In the genomic region with DNA sequence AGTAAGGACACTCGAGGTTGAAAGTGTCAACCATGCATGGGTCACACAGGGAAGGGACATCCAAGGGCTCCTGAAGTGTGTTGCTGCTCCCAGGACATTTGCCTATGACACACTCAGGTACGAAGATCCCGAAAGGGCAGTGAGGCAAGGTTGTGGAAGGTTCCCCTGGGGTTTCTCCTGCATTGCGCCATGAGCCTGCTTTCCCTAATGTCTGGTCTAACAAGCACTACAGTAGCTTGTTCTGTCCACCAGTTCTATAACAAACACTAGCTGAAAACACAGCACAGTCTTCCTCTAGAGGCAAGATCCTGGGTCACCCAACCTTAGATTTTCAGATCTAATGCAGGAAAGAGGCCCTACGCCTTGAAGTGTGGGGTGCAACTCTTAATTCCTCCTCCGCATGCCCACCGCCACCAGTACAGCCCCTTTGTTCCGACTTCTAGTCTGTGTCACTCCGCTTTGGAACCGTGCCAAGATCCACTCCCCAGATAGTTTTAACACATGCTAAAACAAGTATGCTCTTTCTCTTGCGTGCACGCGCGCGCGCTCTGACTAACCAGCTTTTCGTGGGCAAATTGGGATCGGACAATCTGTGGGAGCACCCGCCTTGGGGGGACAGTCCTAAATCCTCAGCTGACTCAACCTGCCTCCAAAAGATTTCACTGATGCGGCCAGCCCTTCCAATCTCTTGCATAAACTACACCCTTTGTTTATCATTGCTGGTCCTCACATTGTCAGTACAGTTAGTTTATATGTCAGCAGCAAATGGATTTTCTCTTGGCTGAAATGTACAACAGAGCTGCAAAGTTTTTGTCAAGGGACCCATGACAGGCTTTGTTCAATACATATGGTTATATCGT, we compare ENCODE assay signal across 9 mouse cellular contexts. TPM values are rescaled to one million over a fixed set of nuclear protein-coding genes. Genes with fewer than 3 reads are reported as not detected.
A peak's percentile ranks its signal among the peaks of the same experiment; 100 is the strongest.
DNase-seq lines count a peak whose midpoint lies in the region; ATAC-seq lines count a peak whose summit lies in the region.
"Had no signal": no experiment of that assay in that cellular context is flagged by ENCODE, and none has a peak within 500 bp of the region (broad histone marks: within the 10 kb centered on the region; RNA-seq: fewer than 3 reads in every experiment).

No protein-coding gene starts in this region.

- peak; percentile 65 for ATAC-seq in hindbrain, embryonic 13.5 days (ENCODE audit: low FRiP score)
- no peak for ATAC-seq in stomach, embryonic 15.5 days (ENCODE audit: insufficient read depth, low FRiP score, low read depth)

- H3K4me2 ChIP-seq in hindbrain, embryonic 13.5 days, result peak overlapping the region; percentile 40
- peak overlapping the region; percentile 42; the same call in 1 of the 2 replicates for H3K4me2 ChIP-seq in stomach, embryonic 15.5 days
- H3K4me2 ChIP-seq: embryonic facial prominence, embryonic 12.5 days had no signal

- WGBS in hindbrain, embryonic 13.5 days, result 63% methylated on average over 21 of the region's 21 CpGs
- 91% methylated on average over 21 of the region's 21 CpGs for WGBS in hindbrain, embryonic 10.5 days
- WGBS in stomach, embryonic 15.5 days, result 47% methylated on average over 21 of the region's 21 CpGs

- H3K4me1 ChIP-seq in hindbrain, embryonic 13.5 days (replicated peaks), result peaks cover 8% of the 10 kb centered on the region
- peaks cover 15% of the 10 kb centered on the region for H3K4me1 ChIP-seq in hindbrain, embryonic 10.5 days (replicated peaks)
- H3K4me1 ChIP-seq in stomach, embryonic 15.5 days, result peaks cover 21% of the 10 kb centered on the region

- H3K27me3 ChIP-seq in hindbrain, embryonic 13.5 days, result peaks cover 5% of the 10 kb centered on the region; the same call in 1 of the 2 replicates
- H3K27me3 ChIP-seq in hindbrain, embryonic 10.5 days (ENCODE audit: insufficient read depth, poor library complexity, severe bottlenecking), result no peaks in the 10 kb centered on the region
- no peaks in the 10 kb centered on the region for H3K27me3 ChIP-seq in stomach, embryonic 15.5 days (replicated peaks)
- H3K27me3 ChIP-seq: embryonic facial prominence, embryonic 12.5 days had no signal

- no peaks in the 10 kb centered on the region for H3K9me3 ChIP-seq in hindbrain, embryonic 13.5 days
- H3K9me3 ChIP-seq in hindbrain, embryonic 10.5 days, result no peaks in the 10 kb centered on the region
- H3K9me3 ChIP-seq in stomach, embryonic 15.5 days, result no peaks in the 10 kb centered on the region
- H3K9me3 ChIP-seq: embryonic facial prominence, embryonic 12.5 days had no signal

- no peak overlapping the region for H3K9ac ChIP-seq in hindbrain, embryonic 13.5 days
- no peak overlapping the region for H3K9ac ChIP-seq in stomach, embryonic 15.5 days
- H3K9ac ChIP-seq: embryonic facial prominence, embryonic 12.5 days had no signal

- no peak overlapping the region for H3K4me3 ChIP-seq in hindbrain, embryonic 13.5 days
- H3K4me3 ChIP-seq in hindbrain, embryonic 10.5 days, result no peak overlapping the region
- H3K4me3 ChIP-seq in stomach, embryonic 15.5 days (replicated peaks), result no peak overlapping the region; the same call in 1 of the 2 replicates
- H3K4me3 ChIP-seq: embryonic facial prominence, embryonic 12.5 days had no signal

- H3K27ac ChIP-seq in hindbrain, embryonic 13.5 days, result no peak overlapping the region
- H3K27ac ChIP-seq in hindbrain, embryonic 10.5 days, result no peak overlapping the region
- H3K27ac ChIP-seq in stomach, embryonic 15.5 days, result peak overlapping the region; percentile 86
- H3K27ac ChIP-seq: embryonic facial prominence, embryonic 12.5 days had no signal

- H3K36me3 ChIP-seq in hindbrain, embryonic 13.5 days, result no peaks in the 10 kb centered on the region
- no peaks in the 10 kb centered on the region for H3K36me3 ChIP-seq in hindbrain, embryonic 10.5 days
- no peaks in the 10 kb centered on the region for H3K36me3 ChIP-seq in stomach, embryonic 15.5 days
- H3K36me3 ChIP-seq: embryonic facial prominence, embryonic 12.5 days had no signal

- no peak for DNase-seq in hindbrain, embryonic 10.5 days (ENCODE audit: low spot score)
- peak; percentile 29 for DNase-seq in adrenal gland, postnatal 25 days
- peak; percentile 52 to 77 for DNase-seq in gastrocnemius, postnatal 4 days (ENCODE audit: low spot score in 2 of 2)
- peak; percentile 72 for DNase-seq in kidney, postnatal 10 days
- DNase-seq in adipocyte (ENCODE audit: low spot score), result no peak
- no peak for DNase-seq in frontal cortex, postnatal 14 days (ENCODE audit: low spot score in 2 of 2)

RNA-seq across cellular contexts. Expression of gene Pgm5, which starts 10.0 kb away (rescaled TPM):
- 0.65 and 1.4 TPM in 2 replicates for polyA plus RNA-seq in hindbrain, embryonic 13.5 days (2015; fragmentation: Nextera tagmentation; extraction: Ambion mirVana)
- polyA plus RNA-seq in hindbrain, embryonic 10.5 days (2016; fragmentation: Nextera tagmentation; extraction: Ambion mirVana), result 0.13 and 0.17 TPM in 2 replicates
- total RNA-seq in adrenal gland, postnatal 25 days (2021), result 46.2 and 54.3 TPM in 2 replicates
- 10 to 100 TPM; 59.6 to 63.6 TPM for total RNA-seq in gastrocnemius, postnatal 4 days (2021)
- 10.9 and 11.9 TPM in 2 replicates for polyA plus RNA-seq in stomach, embryonic 15.5 days (2015; fragmentation: Nextera tagmentation; extraction: Ambion mirVana)

RNA-seq across cellular contexts. Expression of gene Gm10053, which starts 23.8 kb away (rescaled TPM):
- polyA plus RNA-seq in hindbrain, embryonic 13.5 days (2015; fragmentation: Nextera tagmentation; extraction: Ambion mirVana), result 246 and 248 TPM in 2 replicates
- polyA plus RNA-seq in hindbrain, embryonic 10.5 days (2016; fragmentation: Nextera tagmentation; extraction: Ambion mirVana), result 280 and 317 TPM in 2 replicates
- 183 and 198 TPM in 2 replicates for total RNA-seq in adrenal gland, postnatal 25 days (2021)
- 100 to 1,000 TPM; 262 to 272 TPM for total RNA-seq in gastrocnemius, postnatal 4 days (2021)
- 251 and 260 TPM in 2 replicates for polyA plus RNA-seq in stomach, embryonic 15.5 days (2015; fragmentation: Nextera tagmentation; extraction: Ambion mirVana)

RNA-seq across cellular contexts. Expression of gene Foxd4, which starts 49.3 kb away (rescaled TPM):
- 0.19 TPM in 1 of 2 replicates, not detected in the other for polyA plus RNA-seq in hindbrain, embryonic 13.5 days (2015; fragmentation: Nextera tagmentation; extraction: Ambion mirVana)
- polyA plus RNA-seq in hindbrain, embryonic 10.5 days (2016; fragmentation: Nextera tagmentation; extraction: Ambion mirVana), result 0.24 and 0.42 TPM in 2 replicates
- not detected in 2 replicates for total RNA-seq in adrenal gland, postnatal 25 days (2021)
- total RNA-seq in gastrocnemius, postnatal 4 days (2021), result not detected
- not detected in 2 replicates for polyA plus RNA-seq in stomach, embryonic 15.5 days (2015; fragmentation: Nextera tagmentation; extraction: Ambion mirVana)
- polyA plus RNA-seq: embryonic facial prominence, embryonic 12.5 days had no signal

Comparison
In these comparisons a context has a peak if more than half of its experiments do, and no peak if none do; other contexts are left out.
1. DNase-seq: peak in adrenal gland, postnatal 25 days (single experiment), gastrocnemius, postnatal 4 days (2 of 2) and kidney, postnatal 10 days (single experiment); none in hindbrain, embryonic 10.5 days (single experiment), adipocyte (single experiment) and frontal cortex, postnatal 14 days (0 of 2).